Mouse (Mus musculus) ES-Bruce4 (cell line): Measurements from ENCODE around the gene Rbm15. TPM values are rescaled to one million over a fixed set of nuclear protein-coding genes. Genes with fewer than 3 reads are reported as not detected.

ENCODE experiments used
- H3K27ac ChIP-seq: 2 replicates; pipeline ENCODE4 v1.5.1; 2012; ENCODE audit warnings: low read length, inconsistent platforms; ENCODE audit not compliant: insufficient read depth
- H3K27me3 ChIP-seq: 2 replicates; pipeline ENCODE4 v1.6.1; 2012; ENCODE audit warnings: mild to moderate bottlenecking, low read length, inconsistent platforms; ENCODE audit not compliant: control insufficient read depth, poor library complexity, insufficient read depth, severe bottlenecking
- H3K36me3 ChIP-seq: 2 replicates; pipeline ENCODE4 v1.6.1; 2012; ENCODE audit warnings: inconsistent platforms, mild to moderate bottlenecking, low read length, moderate library complexity; ENCODE audit not compliant: control insufficient read depth, poor library complexity, insufficient read depth, severe bottlenecking
- H3K4me1 ChIP-seq: one replicate; pipeline ENCODE4 v1.8.1; 2011; ENCODE audit warnings: low read length; ENCODE audit not compliant: control insufficient read depth, insufficient read depth
- H3K4me3 ChIP-seq: 2 replicates; pipeline ENCODE4 v1.5.1; 2011; ENCODE audit warnings: low read depth, mild to moderate bottlenecking, low read length
- H3K9ac ChIP-seq: 2 replicates; pipeline ENCODE4 v1.6.1; 2012; ENCODE audit warnings: low read depth, mild to moderate bottlenecking, inconsistent platforms; ENCODE audit not compliant: poor library complexity, severe bottlenecking
- H3K9me3 ChIP-seq: replicated peaks from 2 replicates; pipeline ENCODE4 v1.6.1; 2012; ENCODE audit warnings: mild to moderate bottlenecking, low read length, inconsistent platforms; ENCODE audit not compliant: control insufficient read depth, poor library complexity, insufficient read depth, severe bottlenecking
- CTCF ChIP-seq: IDR thresholded peaks from one replicate; pipeline ENCODE4 v1.8.1; 2011; ENCODE audit warnings: low read depth, low read length
- EP300 ChIP-seq: IDR thresholded peaks from 2 replicates; pipeline ENCODE4 v1.6.1; 2011; ENCODE audit warnings: low read depth, low read length; ENCODE audit not compliant: insufficient read depth
- POLR2A ChIP-seq: IDR thresholded peaks from one replicate; pipeline ENCODE4 v1.8.1; 2011; ENCODE audit warnings: low read length; ENCODE audit not compliant: insufficient read depth
- polyA plus RNA-seq: library from polyadenylated mRNA; stranded (reverse); fragments of >200 nt; gene quantifications from 2 replicates; pipeline ENCODE4 v1.2.4, GENCODE M21; 2011; ENCODE audit warnings: low read depth; ENCODE audit not compliant: missing spikeins, insufficient read depth, insufficient read length

Gene Rbm15
- polyA plus RNA-seq, 1 experiment = 51.7 TPM

GRCm38 (mm10) chr3:107355618-107356260 lies 22.3 kb upstream of the Rbm15 start:
- H3K27ac ChIP-seq = no peak overlapping the region; the same call in 1 of the 2 replicates
- no peaks in the 10 kb centered on the region for H3K27me3 ChIP-seq
- H3K4me1 ChIP-seq = peaks cover 4% of the 10 kb centered on the region
- no peaks in the 10 kb centered on the region for H3K36me3 ChIP-seq
- no peaks in the 10 kb centered on the region for H3K9me3 ChIP-seq
- TF ChIP-seq EP300 = no peak
- TF ChIP-seq POLR2A = no peak
- TF ChIP-seq CTCF = no peak
- no peak overlapping the region for H3K4me3 ChIP-seq
- H3K9ac ChIP-seq = no peak overlapping the region

GRCm38 (mm10) chr3:107351706-107352105 lies 18.2 kb upstream of the Rbm15 start:
- no peaks in the 10 kb centered on the region for H3K9me3 ChIP-seq
- no peaks in the 10 kb centered on the region for H3K36me3 ChIP-seq
- H3K27ac ChIP-seq = no peak overlapping the region
- no peaks in the 10 kb centered on the region for H3K4me1 ChIP-seq
- no peak overlapping the region for H3K4me3 ChIP-seq
- no peak overlapping the region for H3K9ac ChIP-seq
- TF ChIP-seq CTCF (no peak), POLR2A (no peak), EP300 (no peak)
- no peaks in the 10 kb centered on the region for H3K27me3 ChIP-seq

GRCm38 (mm10) chr3:107349006-107349405 lies 15.5 kb upstream of the Rbm15 start:
- TF ChIP-seq POLR2A (no peak), EP300 (no peak), CTCF (no peak)

GRCm38 (mm10) chr3:107345033-107345725 lies 11.7 kb upstream of the Rbm15 start:
- no peak overlapping the region for H3K4me3 ChIP-seq
- H3K36me3 ChIP-seq = no peaks in the 10 kb centered on the region
- H3K27me3 ChIP-seq = no peaks in the 10 kb centered on the region
- no peak for TF ChIP-seq CTCF
- TF ChIP-seq POLR2A = no peak
- TF ChIP-seq EP300 = no peak
- no peaks in the 10 kb centered on the region for H3K4me1 ChIP-seq
- no peak overlapping the region for H3K9ac ChIP-seq
- H3K27ac ChIP-seq = no peak overlapping the region
- no peaks in the 10 kb centered on the region for H3K9me3 ChIP-seq

More at GRCm38 (mm10) chr3:107349006-107349405, 15.5 kb upstream of the Rbm15 start:
- Histone ChIP-seq H3K27me3 (no peaks in the 10 kb centered on the region), H3K36me3 (no peaks in the 10 kb centered on the region), H3K4me3 (no peak overlapping the region), H3K9ac (no peak overlapping the region), H3K9me3 (no peaks in the 10 kb centered on the region), H3K27ac (no peak overlapping the region), H3K4me1 (no peaks in the 10 kb centered on the region)

- no peak for TF ChIP-seq EP300
- TF ChIP-seq POLR2A = no peak
- no peak for TF ChIP-seq CTCF
- no peak overlapping the region for H3K9ac ChIP-seq
- no peak overlapping the region; the same call in 1 of the 2 replicates for H3K27ac ChIP-seq
- H3K4me1 ChIP-seq = no peaks in the 10 kb centered on the region
- no peaks in the 10 kb centered on the region for H3K27me3 ChIP-seq
- H3K4me3 ChIP-seq = no peak overlapping the region
- H3K36me3 ChIP-seq = no peaks in the 10 kb centered on the region
- no peaks in the 10 kb centered on the region for H3K9me3 ChIP-seq
Measured at GRCm38 (mm10) chr3:107343971-107344370, 10.5 kb upstream of the Rbm15 start.
